Mouse (Mus musculus): ENCODE results near the gene Rab3a.

DNA sequence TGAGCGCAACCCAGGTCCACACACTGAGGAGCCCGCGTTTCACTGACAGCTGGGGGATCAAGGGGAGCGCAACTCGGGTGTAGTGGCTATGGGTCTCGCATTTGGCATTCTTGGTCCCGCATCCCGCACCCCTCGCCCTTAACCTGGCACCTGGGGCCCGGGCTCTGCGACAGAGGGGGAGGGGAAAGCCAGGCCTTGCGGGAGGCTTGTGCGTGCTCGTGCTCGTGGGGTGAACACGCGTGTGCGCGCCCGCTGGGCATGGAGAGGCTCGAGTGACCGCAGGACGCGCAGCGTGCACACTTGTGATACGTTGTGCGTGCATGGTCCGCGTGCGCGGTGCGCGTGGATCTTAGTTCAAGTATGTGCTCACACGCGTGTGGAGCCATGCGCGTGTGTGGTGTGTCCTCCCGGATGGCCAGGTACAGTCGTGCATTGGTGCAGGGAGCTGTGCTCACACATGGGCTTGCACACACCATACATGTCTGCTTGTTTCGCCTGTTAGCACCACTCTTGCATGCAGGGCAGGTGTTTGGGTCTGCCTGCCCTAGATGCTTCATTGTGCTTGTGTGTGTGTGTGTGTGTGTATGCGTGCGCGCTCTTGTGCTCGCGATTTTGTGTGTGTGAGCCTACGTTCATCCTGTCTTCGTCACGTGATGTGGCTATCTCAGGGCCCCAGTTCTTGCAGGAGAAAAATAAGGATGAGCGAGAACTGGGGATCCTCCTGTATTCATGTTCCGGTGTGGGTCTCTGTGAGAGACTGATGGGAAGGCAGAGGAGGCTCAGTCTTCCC is 587 bp downstream of the Rab3a start:
- TF ChIP-seq CTCF (IDR thresholded peaks at IDR 0.05; ENCODE audit: borderline replicate concordance, extremely low read depth, insufficient read depth, insufficient read length) (no peak), POLR2A (IDR thresholded peaks at IDR 0.05; ENCODE audit: borderline replicate concordance, extremely low read depth, insufficient read depth, insufficient read length, poor library complexity, severe bottlenecking) (no peak)
